Mouse (Mus musculus) heart, adult 2 months (tissue): Measurements from ENCODE around the gene Plekha6. TPM values are rescaled to one million over a fixed set of nuclear protein-coding genes. Genes with fewer than 3 reads are reported as not detected.

Experiments used
- DNase-seq, 2 experiments: peaks; one replicate each; pipeline ENCODE4 v3.0.0; 2021
- H3K27ac ChIP-seq: fragments of 200-600 bp; 2 replicates; pipeline ENCODE4 v1.8.1; 2022
- H3K27me3 ChIP-seq: fragments of 200-500 bp; 2 replicates; pipeline ENCODE4 v1.6.1; 2012; ENCODE audit warnings: mild to moderate bottlenecking, low read length, inconsistent platforms, mixed read lengths; ENCODE audit not compliant: control insufficient read depth, insufficient read depth
- H3K36me3 ChIP-seq: fragments of 200-500 bp; 2 replicates; pipeline ENCODE4 v1.6.1; 2012; ENCODE audit warnings: low read length, inconsistent platforms; ENCODE audit not compliant: control insufficient read depth, insufficient read depth
- H3K4me1 ChIP-seq: fragments of 200-500 bp; 2 replicates; pipeline ENCODE4 v1.6.1; 2011; ENCODE audit warnings: low read length; ENCODE audit not compliant: control insufficient read depth, insufficient read depth
- H3K4me3 ChIP-seq: fragments of 200-600 bp; 2 replicates; pipeline ENCODE4 v1.8.1; 2022
- H3K79me2 ChIP-seq: fragments of 200-500 bp; replicated peaks from 2 replicates; pipeline ENCODE4 v1.6.1; 2012; ENCODE audit warnings: mild to moderate bottlenecking, inconsistent platforms, low read length, moderate library complexity, mixed read lengths; ENCODE audit not compliant: control insufficient read depth, insufficient read depth
- H3K9ac ChIP-seq: fragments of 200-500 bp; 2 replicates; pipeline ENCODE4 v1.6.1; 2012; ENCODE audit warnings: low read depth, mild to moderate bottlenecking, control low read depth, inconsistent platforms, low read length, mixed read lengths
- CTCF ChIP-seq: fragments of 200-600 bp; IDR thresholded peaks from 2 replicates; pipeline ENCODE4 v1.8.1; 2022; ENCODE audit warnings: antibody characterized with exemption, mild to moderate bottlenecking, moderate library complexity
- EP300 ChIP-seq: fragments of 200-500 bp; IDR thresholded peaks from 2 replicates; pipeline ENCODE4 v1.6.1; 2011; ENCODE audit warnings: low read depth, low read length, control low read depth; ENCODE audit not compliant: insufficient read depth
- POLR2A ChIP-seq: fragments of 200-500 bp; IDR thresholded peaks from 2 replicates; pipeline ENCODE4 v1.6.1; 2011; ENCODE audit warnings: mild to moderate bottlenecking, low read depth, low read length, control low read depth; ENCODE audit not compliant: insufficient read depth
- WGBS: fragments of 180-500 bp; shearing (Covaris S2); methylation state at CpG from one replicate; pipeline ENCODE4 v1.1.7; 2018; 5-methylcytosine and 5-hydroxymethylcytosine counted together
- intact Hi-C: fragments of 180-260 bp; cut with DNase I; formaldehyde crosslinking; loops from one replicate; pipeline ENCODE4 v1.15.1; 2025
- polyA plus RNA-seq: library from polyadenylated mRNA; depleted of rRNA; stranded (reverse); fragments of >200 nt; gene quantifications from 2 replicates; pipeline ENCODE4 v1.2.3, GENCODE M21; 2012
- total RNA-seq, 2 experiments: library from RNA; stranded (reverse); gene quantifications; 2 replicates each; pipeline ENCODE4 v1.2.3; 2021

Gene Plekha6
- total and polyA plus RNA-seq, 3 experiments = 51.0 to 67.5 (median 55.2) TPM

- H3K4me1 ChIP-seq = peaks cover 5% of the 10 kb centered on the region
- H3K27me3 ChIP-seq = no peaks in the 10 kb centered on the region
- TF ChIP-seq EP300 (peak; percentile 96), CTCF (no peak), POLR2A (peak; percentile 92)
- intact Hi-C loops = loop anchor here (5.0 kb wide), 2 partner anchors 291 to 786 kb away; partner anchors contain the start of gene Sox13
- H3K27ac ChIP-seq = peak within 1 kb of the TSS; percentile 98
- H3K36me3 ChIP-seq = peaks cover 10% of the 10 kb centered on the region
- peaks cover 6% of the 10 kb centered on the region for H3K79me2 ChIP-seq
- H3K9ac ChIP-seq = peak within 1 kb of the TSS; percentile 93
- H3K4me3 ChIP-seq = peak within 1 kb of the TSS; percentile 90
- peak; percentile 96 to 100 for DNase-seq
- WGBS = 2% methylated on average over 72 of the region's 72 CpGs
Measured at GRCm38 (mm10) chr1:133130638-133131560, 33.1 kb upstream of the Plekha6 start, which contains the start of gene Ppp1r15b. Ppp1r15b (plus strand) TSS chr1:133131143.

GRCm38 (mm10) chr1:133131561-133131905 lies 32.5 kb upstream of the Plekha6 start:
- intact Hi-C loops = loop anchor here (5.0 kb wide), 2 partner anchors 291 to 786 kb away; partner anchors contain the start of gene Sox13
- TF ChIP-seq EP300 (no peak), CTCF (no peak), POLR2A (no peak)

GRCm38 (mm10) chr1:133131936-133132335 lies 32.1 kb upstream of the Plekha6 start:
- H3K9ac ChIP-seq = peak overlapping the region; percentile 93
- no peaks in the 10 kb centered on the region for H3K27me3 ChIP-seq
- H3K79me2 ChIP-seq = peaks cover 6% of the 10 kb centered on the region
- TF ChIP-seq CTCF = no peak
- TF ChIP-seq POLR2A = no peak
- TF ChIP-seq EP300 = no peak
- DNase-seq = no peak
- H3K27ac ChIP-seq = peak overlapping the region; percentile 98
- H3K36me3 ChIP-seq = peaks cover 19% of the 10 kb centered on the region
- intact Hi-C loops = loop anchor here (5.0 kb wide), 2 partner anchors 290 to 785 kb away; partner anchors contain the start of gene Sox13
- peaks cover 5% of the 10 kb centered on the region for H3K4me1 ChIP-seq
- WGBS = 0% methylated on average over 11 of the region's 11 CpGs
- peak overlapping the region; percentile 90 for H3K4me3 ChIP-seq

More at GRCm38 (mm10) chr1:133131561-133131905, 32.5 kb upstream of the Plekha6 start:
- DNase-seq = no peak
- under 1% methylated on average over 35 of the region's 35 CpGs for WGBS
- peak overlapping the region; percentile 90 for H3K4me3 ChIP-seq
- peak overlapping the region; percentile 98 for H3K27ac ChIP-seq
- peaks cover 6% of the 10 kb centered on the region for H3K79me2 ChIP-seq
- H3K36me3 ChIP-seq = peaks cover 16% of the 10 kb centered on the region
- H3K27me3 ChIP-seq = no peaks in the 10 kb centered on the region
- H3K9ac ChIP-seq = peak overlapping the region; percentile 93
- peaks cover 5% of the 10 kb centered on the region for H3K4me1 ChIP-seq

GRCm38 (mm10) chr1:133132388-133133326 lies 31.4 kb upstream of the Plekha6 start:
- peak; percentile 18 to 38 for DNase-seq
- Histone ChIP-seq H3K9ac (peak overlapping the region; percentile 93), H3K36me3 (peaks cover 20% of the 10 kb centered on the region), H3K27me3 (no peaks in the 10 kb centered on the region), H3K4me3 (peak overlapping the region; percentile 90), H3K4me1 (peaks cover 5% of the 10 kb centered on the region), H3K27ac (peak overlapping the region; percentile 98), H3K79me2 (peaks cover 6% of the 10 kb centered on the region)
- intact Hi-C loops = loop anchor here (5.0 kb wide), 2 partner anchors 290 to 785 kb away; partner anchors contain the start of gene Sox13
- TF ChIP-seq POLR2A (no peak), CTCF (no peak), EP300 (no peak)
- 2% methylated on average over 26 of the region's 26 CpGs for WGBS

GRCm38 (mm10) chr1:133133425-133133824 lies 30.6 kb upstream of the Plekha6 start:
- intact Hi-C loops = loop anchor here (5.0 kb wide), 2 partner anchors 289 to 784 kb away; partner anchors contain the start of gene Sox13
- peaks cover 5% of the 10 kb centered on the region for H3K4me1 ChIP-seq
- TF ChIP-seq POLR2A (no peak), EP300 (no peak), CTCF (no peak)
- no peak for DNase-seq
- H3K27ac ChIP-seq = peak overlapping the region; percentile 98
- peaks cover 6% of the 10 kb centered on the region for H3K79me2 ChIP-seq
- H3K4me3 ChIP-seq = peak overlapping the region; percentile 90
- H3K9ac ChIP-seq = peak overlapping the region; percentile 93
- no peaks in the 10 kb centered on the region for H3K27me3 ChIP-seq
- 2% methylated on average over 2 of the region's 2 CpGs for WGBS
- peaks cover 28% of the 10 kb centered on the region for H3K36me3 ChIP-seq
